Mouse (Mus musculus) layer of hippocampus, postnatal 25 days (tissue): ENCODE measurements around the gene Fndc3b. TPM values are rescaled to one million over a fixed set of nuclear protein-coding genes. Genes with fewer than 3 reads are reported as not detected.

ENCODE experiments used
- DNase-seq, 2 experiments: peaks; one replicate each; pipeline ENCODE4 v3.0.0; 2022; ENCODE audit warnings: mixed read lengths in 2 of 2, low spot score in 1 of 2; ENCODE audit errors: extremely low spot score in 1 of 2
- microRNA-seq, 2 experiments: library from miRNA; unstranded; fragments of <30 nt; microRNA quantifications; one replicate each; pipeline ENCODE4 v1.2.0; 2021
- total RNA-seq, 2 experiments: library from RNA; stranded (reverse); gene quantifications; 2 replicates each; pipeline ENCODE4 v1.2.3; 2021

Fndc3b gene
- total RNA-seq, 2 experiments from 2014 or later, result 20.2 to 21.6 TPM

GRCm38 (mm10) chr3:27371276-27371621 lies 339.9 kb downstream of the Fndc3b start, which contains the start of gene Ghsr:
TSS of gene Ghsr (plus strand) at chr3:27371351.
- no peak for DNase-seq

- no peak for DNase-seq
Measured at GRCm38 (mm10) chr3:27370582-27371275, 340.4 kb downstream of the Fndc3b start.

GRCm38 (mm10) chr3:27370125-27370524 lies 341.0 kb downstream of the Fndc3b start:
- no peak for DNase-seq

Small RNAs within 50 kb of the gene (microRNA-seq; reads per million reads assigned to microRNA genes)
- 0 reads per million in 2 experiments for gene Mir3092

Other genes starting within 250 kb of the Fndc3b start
- gene Tmem212, start 185.1 kb upstream of the Fndc3b start, total RNA-seq, result 1 to 10 TPM; 1.2 to 1.8 TPM
- gene Pld1, start 227.4 kb upstream of the Fndc3b start, total RNA-seq, result 10 to 100 TPM in 1 of 2 experiments, 1 to 10 TPM in 1; 7.8 to 10.5 TPM